Mouse (Mus musculus) embryo, embryonic 11 days (tissue): Measurements from ENCODE around the gene Tmem232.
"Not testable (repeated sequence)": the region's sequence is repeated elsewhere in the genome, so short reads cannot be mapped to it uniquely, and the experiment has no call there.

Experiments
- DNase-seq: peaks from one replicate; pipeline ENCODE4 v3.0.0-alpha.2; 2015

Tmem232 gene

GRCm38 (mm10) chr17:65540441-65541272 lies at the start of gene Tmem232:
Tmem232 (minus strand) TSS chr17:65540782.
- DNase-seq = peak; percentile 69

GRCm38 (mm10) chr17:65586892-65587291 lies 46.3 kb upstream of the Tmem232 start:
- DNase-seq = no peak

GRCm38 (mm10) chr17:65581440-65581839 lies 40.9 kb upstream of the Tmem232 start:
- no peak for DNase-seq

GRCm38 (mm10) chr17:65579766-65580165 lies 39.2 kb upstream of the Tmem232 start:
- no peak for DNase-seq

GRCm38 (mm10) chr17:65575339-65575738 lies 34.8 kb upstream of the Tmem232 start:
- DNase-seq = peak; percentile 64

- DNase-seq = no peak
Measured at GRCm38 (mm10) chr17:65574850-65575249, 34.3 kb upstream of the Tmem232 start.

GRCm38 (mm10) chr17:65571866-65572265 lies 31.3 kb upstream of the Tmem232 start:
- no peak for DNase-seq

- DNase-seq = no peak
Measured at GRCm38 (mm10) chr17:65571466-65571865, 30.9 kb upstream of the Tmem232 start.

GRCm38 (mm10) chr17:65564189-65564588 lies 23.6 kb upstream of the Tmem232 start:
- DNase-seq = no peak

- no peak for DNase-seq
Measured at GRCm38 (mm10) chr17:65563345-65563744, 22.8 kb upstream of the Tmem232 start.

- DNase-seq = peak; percentile 82
Measured at GRCm38 (mm10) chr17:65562761-65563160, 22.2 kb upstream of the Tmem232 start.

GRCm38 (mm10) chr17:65561361-65562015 lies 20.9 kb upstream of the Tmem232 start:
- no peak for DNase-seq

- peak; percentile 26 for DNase-seq
Measured at GRCm38 (mm10) chr17:65559273-65559672, 18.7 kb upstream of the Tmem232 start.

- no peak for DNase-seq
Measured at GRCm38 (mm10) chr17:65558788-65559187, 18.2 kb upstream of the Tmem232 start.

- peak; percentile 80 for DNase-seq
Measured at GRCm38 (mm10) chr17:65558217-65558616, 17.6 kb upstream of the Tmem232 start.

- no peak for DNase-seq
Measured at GRCm38 (mm10) chr17:65557212-65557611, 16.6 kb upstream of the Tmem232 start.

- no peak for DNase-seq
Measured at GRCm38 (mm10) chr17:65556798-65557197, 16.2 kb upstream of the Tmem232 start.

GRCm38 (mm10) chr17:65552426-65552997 lies 11.9 kb upstream of the Tmem232 start:
- DNase-seq = no peak

- no peak for DNase-seq
Measured at GRCm38 (mm10) chr17:65550357-65550756, 9.8 kb upstream of the Tmem232 start.

GRCm38 (mm10) chr17:65548698-65549365 lies 8.2 kb upstream of the Tmem232 start:
- DNase-seq = no peak

GRCm38 (mm10) chr17:65546221-65546620 lies 5.6 kb upstream of the Tmem232 start:
- not testable (repeated sequence) for DNase-seq

- DNase-seq = peak; percentile 74
Measured at GRCm38 (mm10) chr17:65536156-65536555, 4.4 kb downstream of the Tmem232 start.

GRCm38 (mm10) chr17:65532381-65532780 lies 8.2 kb downstream of the Tmem232 start:
- DNase-seq = not testable (repeated sequence)
